ENCODE assay signal across 9 mouse cellular contexts in the genomic region with DNA sequence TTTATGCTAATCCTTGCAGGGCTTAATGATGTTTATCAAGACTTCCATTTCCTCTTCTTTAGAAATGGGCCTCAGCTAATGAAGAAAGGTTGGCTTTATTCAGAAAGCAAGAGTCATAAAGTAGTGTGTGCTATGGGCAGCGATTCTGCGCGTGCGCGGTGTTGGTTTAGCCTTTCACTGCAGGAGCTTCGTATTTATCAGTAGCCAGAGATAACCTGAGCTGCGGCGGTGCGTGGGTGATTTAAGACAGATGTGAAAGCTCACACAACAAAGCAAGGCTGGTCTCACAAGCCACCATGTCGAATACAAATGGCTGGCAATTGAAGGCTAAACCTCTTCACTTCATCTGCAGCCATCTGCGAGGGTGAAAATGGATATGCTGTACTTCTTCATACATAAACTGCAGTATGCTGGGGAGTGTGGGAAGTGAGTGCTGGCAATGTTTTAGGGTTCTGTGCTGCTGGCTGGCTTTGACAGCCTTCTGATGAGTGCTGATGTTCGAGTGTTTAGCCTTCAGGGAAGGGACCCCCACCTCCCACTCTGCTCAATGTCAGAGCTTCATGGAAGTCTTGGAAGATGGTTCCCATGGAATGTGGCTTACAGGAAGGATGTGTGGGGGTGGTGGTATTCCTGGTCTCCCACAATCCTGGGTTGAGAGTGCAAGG.
DNase-seq lines count a peak whose midpoint lies in the region; ATAC-seq and TF ChIP-seq lines count a peak whose summit lies in the region.
"Had no signal": no experiment of that assay in that cellular context is flagged by ENCODE, and none has a peak within 500 bp of the region (broad histone marks: within the 10 kb centered on the region; RNA-seq: fewer than 3 reads in every experiment).

No protein-coding gene starts in this region.

- H3K27me3 ChIP-seq in heart, embryonic 10.5 days (ENCODE audit: insufficient read depth, poor library complexity, severe bottlenecking), result no peaks in the 10 kb centered on the region
- H3K27me3 ChIP-seq in lung, embryonic 14.5 days (ENCODE audit: insufficient read depth, low read length), result no peaks in the 10 kb centered on the region
- no peaks in the 10 kb centered on the region for H3K27me3 ChIP-seq in hindbrain, embryonic 14.5 days (ENCODE audit: control insufficient read depth, insufficient read depth, low read length)
- H3K27me3 ChIP-seq in neural tube, embryonic 13.5 days, result no peaks in the 10 kb centered on the region

- intact Hi-C loops in gastrocnemius, postnatal 14 days (cut with DNase I; ENCODE audit: low total_unique reads), result no loop called here

- H3K4me1 ChIP-seq in heart, embryonic 10.5 days, result peaks cover 44% of the 10 kb centered on the region
- peaks cover 21% of the 10 kb centered on the region for H3K4me1 ChIP-seq in lung, embryonic 14.5 days (ENCODE audit: insufficient read depth)
- no peaks in the 10 kb centered on the region; the same call in 1 of the 2 replicates for H3K4me1 ChIP-seq in hindbrain, embryonic 14.5 days (replicated peaks; ENCODE audit: control insufficient read depth, insufficient read depth, low read length)
- H3K4me1 ChIP-seq in neural tube, embryonic 13.5 days (replicated peaks), result peaks cover 42% of the 10 kb centered on the region

- no peak overlapping the region for H3K9ac ChIP-seq in lung, embryonic 14.5 days
- H3K9ac ChIP-seq in hindbrain, embryonic 14.5 days, result no peak overlapping the region
- H3K9ac ChIP-seq in neural tube, embryonic 13.5 days, result no peak overlapping the region

- peak; percentile 0; the same call in 1 of the 2 replicates for ATAC-seq in lung, embryonic 14.5 days (ENCODE audit: insufficient read depth)
- ATAC-seq in hindbrain, embryonic 14.5 days (ENCODE audit: low FRiP score), result 0 out of 2 replicates have a peak, but pooled peaks have one; percentile 37
- ATAC-seq in neural tube, embryonic 13.5 days (ENCODE audit: low read depth), result peak; percentile 57

- 0 out of 2 replicates have a peak overlapping the region, but pooled peaks have one; percentile 15 for H3K4me3 ChIP-seq in heart, embryonic 10.5 days
- H3K4me3 ChIP-seq in lung, embryonic 14.5 days (ENCODE audit: low read depth, low read length), result no peak overlapping the region
- H3K4me3 ChIP-seq in hindbrain, embryonic 14.5 days (replicated peaks; ENCODE audit: low read length), result no peak overlapping the region
- H3K4me3 ChIP-seq in neural tube, embryonic 13.5 days, result no peak overlapping the region

- H3K27ac ChIP-seq in heart, embryonic 10.5 days, result peak overlapping the region; percentile 75
- peak overlapping the region; percentile 83 for H3K27ac ChIP-seq in lung, embryonic 14.5 days (ENCODE audit: low read depth)
- peak overlapping the region; percentile 71 for H3K27ac ChIP-seq in hindbrain, embryonic 14.5 days
- H3K27ac ChIP-seq in neural tube, embryonic 13.5 days (replicated peaks), result peak overlapping the region; percentile 85

- no peak for TF ChIP-seq CTCF in lung, embryonic 14.5 days (IDR thresholded peaks at IDR 0.05; ENCODE audit: low read depth)

- peak overlapping the region; percentile 5; the same call in 1 of the 2 replicates for H3K4me2 ChIP-seq in lung, embryonic 14.5 days
- H3K4me2 ChIP-seq in hindbrain, embryonic 14.5 days (replicated peaks), result 0 out of 2 replicates have a peak overlapping the region, but pooled peaks have one; percentile 5
- no peak overlapping the region for H3K4me2 ChIP-seq in neural tube, embryonic 13.5 days

- DNase-seq in heart, embryonic 10.5 days (ENCODE audit: low spot score), result peak; percentile 78
- no peak for DNase-seq in heart, adult 11 months
- DNase-seq in lung, embryonic 14.5 days, result peak; percentile 63
- DNase-seq in lung, postnatal 36 days, result no peak
- no peak for DNase-seq in hindbrain, embryonic 14.5 days (ENCODE audit: low spot score)
- DNase-seq in gastrocnemius, postnatal 14 days, result no peak
- DNase-seq in cerebellum, postnatal 10 days, result no peak
- DNase-seq: adrenal gland, postnatal 36 days had no signal

- no peaks in the 10 kb centered on the region for H3K9me3 ChIP-seq in heart, embryonic 10.5 days
- peaks cover 4% of the 10 kb centered on the region; the same call in 1 of the 2 replicates for H3K9me3 ChIP-seq in lung, embryonic 14.5 days (ENCODE audit: low read depth, low read length)
- no peaks in the 10 kb centered on the region for H3K9me3 ChIP-seq in hindbrain, embryonic 14.5 days (ENCODE audit: control insufficient read depth, low read length)
- H3K9me3 ChIP-seq in neural tube, embryonic 13.5 days, result 0 out of 2 replicates have a peak, but pooled peaks cover 5% of the 10 kb centered on the region

- 33% methylated on average over 12 of the region's 12 CpGs for WGBS in heart, embryonic 10.5 days
- WGBS in lung, embryonic 14.5 days, result 33% methylated on average over 12 of the region's 12 CpGs
- 60% methylated on average over 12 of the region's 12 CpGs for WGBS in hindbrain, embryonic 14.5 days
- 57% methylated on average over 12 of the region's 12 CpGs for WGBS in neural tube, embryonic 13.5 days

- H3K36me3 ChIP-seq in heart, embryonic 10.5 days, result peaks cover 8% of the 10 kb centered on the region; the same call in 1 of the 2 replicates
- peaks cover 23% of the 10 kb centered on the region for H3K36me3 ChIP-seq in lung, embryonic 14.5 days (ENCODE audit: insufficient read depth)
- no peaks in the 10 kb centered on the region for H3K36me3 ChIP-seq in hindbrain, embryonic 14.5 days (replicated peaks; ENCODE audit: control insufficient read depth, insufficient read depth)
- H3K36me3 ChIP-seq in neural tube, embryonic 13.5 days, result peaks cover 7% of the 10 kb centered on the region

Comparison
In these comparisons a context has a peak if more than half of its experiments do, and no peak if none do; other contexts are left out.
1. DNase-seq: peak in heart, embryonic 10.5 days (single experiment) and lung, embryonic 14.5 days (single experiment); none in heart, adult 11 months (single experiment), lung, postnatal 36 days (single experiment), hindbrain, embryonic 14.5 days (single experiment), gastrocnemius, postnatal 14 days (single experiment) and cerebellum, postnatal 10 days (0 of 2).
2. ATAC-seq: peak in every context shown above with its lines; median percentile 57 in neural tube, embryonic 13.5 days; 37 in hindbrain, embryonic 14.5 days; 0 in lung, embryonic 14.5 days.
3. Peak in every context shown above with its lines, with median percentiles within 50 percentile points of each other: H3K27ac ChIP-seq.